Mouse (Mus musculus) limb, embryonic 15.5 days (tissue): ENCODE data around the gene Xkr8. TPM values are rescaled to one million over a fixed set of nuclear protein-coding genes. Genes with fewer than 3 reads are reported as not detected.
A peak's percentile ranks its signal among the peaks of the same experiment; 100 is the strongest.
"Not testable (repeated sequence)": the region's sequence is repeated elsewhere in the genome, so short reads cannot be mapped to it uniquely, and the experiment has no call there.

Experiments
- ATAC-seq: fragments of 200-750 bp; cut with Nextera tagmentation; 2 replicates; pipeline ENCODE4 v1.8.0; 2017; ENCODE audit warnings: low read depth, moderate TSS enrichment; ENCODE audit not compliant: insufficient number of reproducible peaks, low FRiP score, low TSS enrichment
- H3K27ac ChIP-seq: fragments of 300-500 bp; sonication (generic); 2 replicates; pipeline ENCODE4 v1.5.1; 2015; ENCODE audit warnings: moderate library complexity, mild to moderate bottlenecking, inconsistent platforms
- H3K27me3 ChIP-seq: fragments of 300-500 bp; sonication (generic); 2 replicates; pipeline ENCODE4 v1.6.1; 2015; ENCODE audit warnings: inconsistent platforms
- H3K36me3 ChIP-seq: fragments of 300-500 bp; sonication (generic); 2 replicates; pipeline ENCODE4 v1.6.1; 2015; ENCODE audit warnings: inconsistent platforms
- H3K4me1 ChIP-seq: fragments of 300-500 bp; sonication (generic); 2 replicates; pipeline ENCODE4 v1.6.1; 2015; ENCODE audit warnings: inconsistent platforms
- H3K4me2 ChIP-seq: fragments of 300-500 bp; sonication (generic); 2 replicates; pipeline ENCODE4 v1.6.1; 2015; ENCODE audit warnings: mild to moderate bottlenecking, inconsistent platforms
- H3K4me3 ChIP-seq: fragments of 300-500 bp; sonication (generic); 2 replicates; pipeline ENCODE4 v1.5.1; 2015; ENCODE audit warnings: mild to moderate bottlenecking, inconsistent platforms
- H3K9ac ChIP-seq: fragments of 300-500 bp; sonication (generic); 2 replicates; pipeline ENCODE4 v1.6.1; 2015; ENCODE audit warnings: inconsistent platforms
- H3K9me3 ChIP-seq: fragments of 300-500 bp; sonication (generic); 2 replicates; pipeline ENCODE4 v1.6.1; 2016; ENCODE audit warnings: inconsistent platforms
- WGBS: fragments of 180-500 bp; shearing (Covaris S2); methylation state at CpG from one replicate; pipeline ENCODE4 v1.1.7; 2015; 5-methylcytosine and 5-hydroxymethylcytosine counted together
- polyA plus RNA-seq: library from polyadenylated mRNA; unstranded; fragments of >200 nt; fragmentation: Nextera tagmentation; extraction: Ambion mirVana; gene quantifications from 2 replicates; pipeline ENCODE4 v1.2.1, GENCODE M21; 2015

Gene Xkr8
- 6.0 and 7.2 TPM in 2 replicates for polyA plus RNA-seq

- H3K27me3 ChIP-seq: no peaks in the 10 kb centered on the region
- H3K9ac ChIP-seq: peak within 1 kb of the TSS; percentile 41
- peak within 1 kb of the TSS; percentile 81 for H3K4me2 ChIP-seq
- H3K4me1 ChIP-seq: peaks cover 13% of the 10 kb centered on the region; the same call in 1 of the 2 replicates
- no peak within 1 kb of the TSS for H3K27ac ChIP-seq
- peak within 1 kb of the TSS; percentile 63 for H3K4me3 ChIP-seq
- H3K36me3 ChIP-seq: peaks cover 10% of the 10 kb centered on the region
- ATAC-seq: peak; percentile 93
- H3K9me3 ChIP-seq: no peaks in the 10 kb centered on the region
- WGBS: 2% methylated on average over 33 of the region's 34 CpGs
Observed at GRCm38 (mm10) chr4:132732148-132732684, at the start of gene Xkr8. Gene Xkr8, minus strand, starts transcription at chr4:132732546.

- no peak overlapping the region for H3K4me2 ChIP-seq
- H3K27me3 ChIP-seq: no peaks in the 10 kb centered on the region
- no peak for ATAC-seq
- H3K9me3 ChIP-seq: no peaks in the 10 kb centered on the region
- peaks cover 43% of the 10 kb centered on the region for H3K36me3 ChIP-seq
- H3K4me3 ChIP-seq: no peak overlapping the region
- H3K9ac ChIP-seq: no peak overlapping the region
- H3K4me1 ChIP-seq: no peaks in the 10 kb centered on the region
- WGBS: 82% methylated on average over 4 of the region's 4 CpGs
- H3K27ac ChIP-seq: no peak overlapping the region
Observed at GRCm38 (mm10) chr4:132780288-132780687, 47.9 kb upstream of the Xkr8 start.

GRCm38 (mm10) chr4:132778562-132779201 lies 46.3 kb upstream of the Xkr8 start:
- Histone ChIP-seq H3K36me3 (peaks cover 58% of the 10 kb centered on the region), H3K4me1 (no peaks in the 10 kb centered on the region), H3K9ac (no peak overlapping the region), H3K27me3 (no peaks in the 10 kb centered on the region), H3K9me3 (no peaks in the 10 kb centered on the region), H3K4me3 (no peak overlapping the region), H3K27ac (no peak overlapping the region), H3K4me2 (no peak overlapping the region)
- 89% methylated on average over 6 of the region's 6 CpGs for WGBS
- ATAC-seq: no peak

- Histone ChIP-seq H3K27me3 (no peaks in the 10 kb centered on the region), H3K4me2 (no peak overlapping the region), H3K9ac (no peak overlapping the region), H3K36me3 (peaks cover 77% of the 10 kb centered on the region), H3K9me3 (no peaks in the 10 kb centered on the region), H3K4me3 (no peak overlapping the region), H3K4me1 (no peaks in the 10 kb centered on the region), H3K27ac (no peak overlapping the region)
- 83% methylated on average over 5 of the region's 5 CpGs for WGBS
- no peak for ATAC-seq
Observed at GRCm38 (mm10) chr4:132776764-132777163, 44.4 kb upstream of the Xkr8 start.

- H3K9me3 ChIP-seq: no peaks in the 10 kb centered on the region
- no peak overlapping the region for H3K4me3 ChIP-seq
- 85% methylated on average over 3 of the region's 3 CpGs for WGBS
- peaks cover 93% of the 10 kb centered on the region for H3K36me3 ChIP-seq
- H3K27ac ChIP-seq: no peak overlapping the region
- no peaks in the 10 kb centered on the region for H3K4me1 ChIP-seq
- no peak overlapping the region for H3K9ac ChIP-seq
- H3K4me2 ChIP-seq: no peak overlapping the region
- no peak for ATAC-seq
- no peaks in the 10 kb centered on the region for H3K27me3 ChIP-seq
Observed at GRCm38 (mm10) chr4:132774905-132775304, 42.6 kb upstream of the Xkr8 start.

- Histone ChIP-seq H3K36me3 (peaks cover 65% of the 10 kb centered on the region), H3K27ac (no peak overlapping the region)
- 95% methylated on average over 9 of the region's 9 CpGs for WGBS
Observed at GRCm38 (mm10) chr4:132771776-132772175, 39.4 kb upstream of the Xkr8 start.

GRCm38 (mm10) chr4:132767914-132768876 lies 35.8 kb upstream of the Xkr8 start, which contains the start of gene Rpa2:
Gene Rpa2, plus strand, starts transcription at chr4:132768332.
- H3K4me3 ChIP-seq: peak within 1 kb of the TSS; percentile 71
- H3K9me3 ChIP-seq: no peaks in the 10 kb centered on the region
- peak within 1 kb of the TSS; percentile 56 for H3K4me2 ChIP-seq
- peak; percentile 95 for ATAC-seq
- WGBS: under 1% methylated on average over 70 of the region's 71 CpGs
- H3K27me3 ChIP-seq: no peaks in the 10 kb centered on the region
- peak within 1 kb of the TSS; percentile 81 for H3K27ac ChIP-seq
- peak within 1 kb of the TSS; percentile 60 for H3K9ac ChIP-seq
- peaks cover 8% of the 10 kb centered on the region; the same call in 1 of the 2 replicates for H3K4me1 ChIP-seq
- peaks cover 31% of the 10 kb centered on the region for H3K36me3 ChIP-seq

More at GRCm38 (mm10) chr4:132771776-132772175, 39.4 kb upstream of the Xkr8 start:
- Histone ChIP-seq H3K4me3 (no peak overlapping the region), H3K4me2 (no peak overlapping the region), H3K9ac (no peak overlapping the region), H3K4me1 (peaks cover 8% of the 10 kb centered on the region; the same call in 1 of the 2 replicates), H3K27me3 (no peaks in the 10 kb centered on the region), H3K9me3 (no peaks in the 10 kb centered on the region)
- no peak for ATAC-seq

- not testable (repeated sequence) for H3K9me3 ChIP-seq, H3K4me3 ChIP-seq, H3K9ac ChIP-seq, ATAC-seq, H3K4me2 ChIP-seq, H3K27me3 ChIP-seq, H3K36me3 ChIP-seq, H3K27ac ChIP-seq, H3K4me1 ChIP-seq
- 87% methylated on average over 3 of the region's 3 CpGs for WGBS
Observed at GRCm38 (mm10) chr4:132763125-132763524, 30.8 kb upstream of the Xkr8 start.

- Histone ChIP-seq H3K27ac (no peak overlapping the region), H3K36me3 (no peaks in the 10 kb centered on the region), H3K9ac (no peak overlapping the region), H3K4me3 (no peak overlapping the region), H3K27me3 (peaks cover 7% of the 10 kb centered on the region; the same call in 1 of the 2 replicates), H3K4me1 (no peaks in the 10 kb centered on the region), H3K4me2 (no peak overlapping the region), H3K9me3 (no peaks in the 10 kb centered on the region)
- WGBS: 77% methylated on average over 6 of the region's 6 CpGs
- no peak for ATAC-seq
Observed at GRCm38 (mm10) chr4:132762602-132763001, 30.3 kb upstream of the Xkr8 start.

GRCm38 (mm10) chr4:132760296-132760695 lies 27.9 kb upstream of the Xkr8 start:
- no peaks in the 10 kb centered on the region for H3K9me3 ChIP-seq
- no peak overlapping the region for H3K4me2 ChIP-seq
- H3K27me3 ChIP-seq: peaks cover 11% of the 10 kb centered on the region; the same call in 1 of the 2 replicates
- no peaks in the 10 kb centered on the region for H3K36me3 ChIP-seq
- WGBS: 69% methylated on average over 3 of the region's 3 CpGs
- no peak overlapping the region for H3K27ac ChIP-seq
- ATAC-seq: no peak
- H3K4me1 ChIP-seq: peaks cover 9% of the 10 kb centered on the region
- H3K4me3 ChIP-seq: no peak overlapping the region
- H3K9ac ChIP-seq: no peak overlapping the region

- Histone ChIP-seq H3K27me3 (peaks cover 11% of the 10 kb centered on the region; the same call in 1 of the 2 replicates), H3K36me3 (no peaks in the 10 kb centered on the region), H3K9me3 (no peaks in the 10 kb centered on the region), H3K4me2 (no peak overlapping the region; the same call in 1 of the 2 replicates), H3K4me1 (peaks cover 9% of the 10 kb centered on the region), H3K27ac (no peak overlapping the region), H3K4me3 (no peak overlapping the region), H3K9ac (no peak overlapping the region)
- WGBS: 85% methylated on average over 7 of the region's 7 CpGs
- no peak for ATAC-seq
Observed at GRCm38 (mm10) chr4:132757633-132758351, 25.4 kb upstream of the Xkr8 start.
